Mouse (Mus musculus) kidney, postnatal 10 days (tissue): Measurements from ENCODE around the gene Gm10681.
"Not testable (repeated sequence)": the region's sequence is repeated elsewhere in the genome, so short reads cannot be mapped to it uniquely, and the experiment has no call there.

Source experiments
- DNase-seq: peaks from one replicate; pipeline ENCODE4 v3.0.0; 2021; ENCODE audit warnings: mixed read lengths

Gene Gm10681

GRCm38 (mm10) chr3:98588707-98589106, at the start of gene Gm10681:
Gm10681 (minus strand) TSS chr3:98588807.
- DNase-seq: no peak

- DNase-seq: no peak
These were observed 46.5 kb upstream of the Gm10681 start for GRCm38 (mm10) chr3:98635145-98635544.

GRCm38 (mm10) chr3:98630152-98630551, 41.5 kb upstream of the Gm10681 start, which contains the start of gene Hsd3b5:
Hsd3b5 (minus strand) TSS chr3:98630252.
- DNase-seq: no peak

- no peak for DNase-seq
These were observed 41.0 kb upstream of the Gm10681 start for GRCm38 (mm10) chr3:98629633-98630032.

GRCm38 (mm10) chr3:98616786-98617185, 28.2 kb upstream of the Gm10681 start:
- DNase-seq: not testable (repeated sequence)

- peak; percentile 11 for DNase-seq
These were observed 27.6 kb upstream of the Gm10681 start for GRCm38 (mm10) chr3:98616244-98616643.

GRCm38 (mm10) chr3:98614406-98614927, 25.9 kb upstream of the Gm10681 start:
- not testable (repeated sequence) for DNase-seq

- no peak for DNase-seq
These were observed 25.4 kb upstream of the Gm10681 start for GRCm38 (mm10) chr3:98613963-98614362.

GRCm38 (mm10) chr3:98613540-98613939, 24.9 kb upstream of the Gm10681 start:
- DNase-seq: not testable (repeated sequence)

- no peak for DNase-seq
These were observed 886 bp downstream of the Gm10681 start for GRCm38 (mm10) chr3:98587721-98588120.

- not testable (repeated sequence) for DNase-seq
These were observed 6.0 kb downstream of the Gm10681 start for GRCm38 (mm10) chr3:98582622-98583021.

GRCm38 (mm10) chr3:98582202-98582601, 6.4 kb downstream of the Gm10681 start:
- DNase-seq: not testable (repeated sequence)

GRCm38 (mm10) chr3:98581024-98581423, 7.6 kb downstream of the Gm10681 start:
- DNase-seq: peak; percentile 79

GRCm38 (mm10) chr3:98567717-98568116, 20.9 kb downstream of the Gm10681 start:
- DNase-seq: not testable (repeated sequence)

- DNase-seq: not testable (repeated sequence)
These were observed 23.7 kb downstream of the Gm10681 start for GRCm38 (mm10) chr3:98564894-98565293.

- DNase-seq: not testable (repeated sequence)
These were observed 24.8 kb downstream of the Gm10681 start for GRCm38 (mm10) chr3:98563831-98564230.

GRCm38 (mm10) chr3:98560711-98561110, 27.9 kb downstream of the Gm10681 start:
- not testable (repeated sequence) for DNase-seq

GRCm38 (mm10) chr3:98550832-98551231, 37.8 kb downstream of the Gm10681 start:
- DNase-seq: not testable (repeated sequence)

- DNase-seq: not testable (repeated sequence)
These were observed 38.4 kb downstream of the Gm10681 start for GRCm38 (mm10) chr3:98550215-98550614.

- not testable (repeated sequence) for DNase-seq
These were observed 40.1 kb downstream of the Gm10681 start for GRCm38 (mm10) chr3:98548495-98548894.

- DNase-seq: not testable (repeated sequence)
These were observed 41.0 kb downstream of the Gm10681 start for GRCm38 (mm10) chr3:98547641-98548040.

- not testable (repeated sequence) for DNase-seq
These were observed 63.6 kb downstream of the Gm10681 start for GRCm38 (mm10) chr3:98524978-98525377.

GRCm38 (mm10) chr3:98524552-98524951, 64.1 kb downstream of the Gm10681 start:
- not testable (repeated sequence) for DNase-seq

GRCm38 (mm10) chr3:98522779-98523178, 65.8 kb downstream of the Gm10681 start:
- not testable (repeated sequence) for DNase-seq

GRCm38 (mm10) chr3:98510414-98510813, 78.2 kb downstream of the Gm10681 start, which contains the start of gene Hsd3b4:
Hsd3b4 (minus strand) TSS chr3:98510514.
- DNase-seq: not testable (repeated sequence)
